Mouse (Mus musculus): Measurements from ENCODE around the gene Mst1.
A peak's percentile ranks its signal among the peaks of the same experiment; 100 is the strongest.

The Mst1 gene

GRCm38 (mm10) chr9:108104766-108105548 lies 24.7 kb downstream of the Mst1 start:
- DNase-seq: no peak

GRCm38 (mm10) chr9:108105549-108105863 lies 25.3 kb downstream of the Mst1 start:
- DNase-seq: no peak

GRCm38 (mm10) chr9:108106090-108106489 lies 25.9 kb downstream of the Mst1 start:
- DNase-seq: no peak

GRCm38 (mm10) chr9:108107867-108108266 lies 27.6 kb downstream of the Mst1 start:
- DNase-seq: no peak

- DNase-seq: no peak
These were observed 29.9 kb downstream of the Mst1 start for GRCm38 (mm10) chr9:108110160-108110559.

- DNase-seq: no peak
These were observed 30.9 kb downstream of the Mst1 start for GRCm38 (mm10) chr9:108111101-108111592.

- no peak for DNase-seq
These were observed 31.4 kb downstream of the Mst1 start for GRCm38 (mm10) chr9:108111593-108112121.

GRCm38 (mm10) chr9:108112719-108113340 lies 32.6 kb downstream of the Mst1 start:
- no peak for DNase-seq

- no peak for DNase-seq
These were observed 35.2 kb downstream of the Mst1 start for GRCm38 (mm10) chr9:108115290-108116077.

- DNase-seq: no peak
These were observed 36.9 kb downstream of the Mst1 start for GRCm38 (mm10) chr9:108117143-108117542.

- DNase-seq: peak; percentile 30
These were observed 39.7 kb downstream of the Mst1 start for GRCm38 (mm10) chr9:108119891-108120411.

GRCm38 (mm10) chr9:108120671-108121070 lies 40.4 kb downstream of the Mst1 start:
- DNase-seq: no peak

- no peak for DNase-seq
These were observed 41.1 kb downstream of the Mst1 start for GRCm38 (mm10) chr9:108121170-108121969.

GRCm38 (mm10) chr9:108123916-108124315 lies 43.7 kb downstream of the Mst1 start:
- DNase-seq: no peak

- no peak for DNase-seq
These were observed 45.5 kb downstream of the Mst1 start for GRCm38 (mm10) chr9:108125731-108126130.

GRCm38 (mm10) chr9:108126436-108127180 lies 46.4 kb downstream of the Mst1 start:
- no peak for DNase-seq

GRCm38 (mm10) chr9:108128248-108128647 lies 48.0 kb downstream of the Mst1 start:
- DNase-seq: no peak

GRCm38 (mm10) chr9:108129042-108129948 lies 49.1 kb downstream of the Mst1 start:
- no peak for DNase-seq

- no peak for DNase-seq
These were observed 51.3 kb downstream of the Mst1 start for GRCm38 (mm10) chr9:108131502-108131901.

- no peak for DNase-seq
These were observed 52.1 kb downstream of the Mst1 start for GRCm38 (mm10) chr9:108132373-108132772.
